Mouse (Mus musculus): ENCODE measurements around the gene Gm826.

DNA sequence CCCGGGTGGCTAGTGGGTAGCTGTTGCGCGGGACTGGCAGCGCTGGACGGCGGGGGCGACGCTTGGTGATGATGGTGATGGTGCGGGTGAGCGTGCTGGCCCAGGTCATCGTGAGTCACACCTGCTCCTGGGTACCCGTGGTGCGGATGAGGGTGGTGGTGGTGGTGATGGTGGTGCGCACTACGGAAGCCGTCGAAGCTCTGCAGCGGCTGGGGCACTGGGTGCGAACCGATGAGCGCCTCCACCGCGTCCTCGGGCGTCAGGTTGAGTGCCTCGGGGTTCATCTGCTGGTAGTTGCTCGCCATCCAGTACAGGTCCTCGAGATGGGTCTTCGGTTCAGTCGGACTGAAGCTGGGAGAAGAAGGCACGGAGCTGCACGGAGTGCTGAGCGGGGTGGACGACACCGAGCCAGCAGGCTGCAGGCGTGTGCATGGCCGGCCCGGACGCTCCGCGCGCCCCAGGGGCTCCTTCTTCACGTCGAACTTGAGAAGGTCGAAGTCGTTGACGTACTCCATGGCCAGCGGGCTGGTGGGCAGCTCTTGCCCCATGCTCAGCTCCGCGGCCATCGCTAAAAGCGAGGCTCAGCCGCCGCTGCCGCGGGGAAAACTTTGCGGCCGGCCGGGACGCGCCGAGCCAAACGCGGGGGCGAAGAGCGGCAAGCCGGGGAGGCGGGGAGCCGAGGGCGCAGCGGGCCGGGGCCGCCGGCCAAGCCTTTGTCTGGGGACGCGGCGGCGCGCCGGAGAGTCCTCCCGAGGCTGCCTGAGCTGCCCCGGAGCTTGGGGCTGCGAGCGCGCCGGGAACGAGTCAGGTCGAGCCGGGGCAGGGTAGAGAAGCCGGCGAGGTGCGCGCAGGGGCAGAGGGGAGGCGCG is 32.4 kb upstream of the Gm826 start:
- TF ChIP-seq CTCF (IDR thresholded peaks at IDR 0.05; ENCODE audit: borderline replicate concordance, insufficient read depth, low read depth, low read length) = no peak
- no peak for TF ChIP-seq POLR2A (IDR thresholded peaks at IDR 0.05; ENCODE audit: borderline replicate concordance, insufficient read depth, low read length)
